Mouse (Mus musculus): Measurements from ENCODE around the gene Foxp3.

The Foxp3 gene

DNA sequence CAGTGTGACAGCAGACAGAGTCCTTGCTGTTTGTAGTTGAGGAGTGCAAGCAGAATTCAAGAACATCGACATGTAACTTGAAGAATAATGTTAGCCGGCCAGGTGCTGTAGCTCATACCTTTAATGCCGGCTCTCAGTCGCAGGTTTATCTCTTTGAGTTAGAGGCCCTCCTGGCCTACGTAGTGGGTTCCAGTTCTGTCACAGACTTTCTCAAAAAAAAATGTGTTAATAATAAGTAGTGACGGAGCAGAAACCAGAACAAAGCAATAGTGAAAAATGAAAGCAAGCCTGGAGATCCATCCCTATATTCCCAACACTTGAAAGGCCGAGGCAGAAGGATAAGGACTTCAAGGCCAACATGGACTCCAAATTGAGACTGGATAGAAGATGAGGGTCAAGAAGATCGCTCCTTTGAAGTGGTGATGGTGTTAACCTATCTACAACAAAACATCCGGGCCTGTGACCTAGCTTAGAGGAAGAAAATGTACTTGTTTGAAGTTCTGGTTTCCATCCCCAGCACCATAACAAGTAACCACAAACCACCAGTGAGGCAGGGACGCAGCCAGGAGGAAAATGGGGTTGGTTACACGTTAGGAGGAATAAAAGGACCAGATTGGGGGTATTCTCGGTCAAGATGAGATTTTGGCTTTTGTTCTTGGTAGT, 44.6 kb downstream of the Foxp3 start:
- DNase-seq (ENCODE audit: low spot score), result no peak

- DNase-seq (ENCODE audit: low spot score), result no peak
Observed at GRCm38 (mm10) chrX:7632560-7632959, 59.1 kb downstream of the Foxp3 start.

- DNase-seq (ENCODE audit: low spot score), result no peak
Observed at GRCm38 (mm10) chrX:7635101-7635500, 61.7 kb downstream of the Foxp3 start.

- DNase-seq (ENCODE audit: low spot score), result peak; percentile 62
Observed at GRCm38 (mm10) chrX:7638401-7639091, 65.1 kb downstream of the Foxp3 start, which contains the start of gene Syp. TSS of gene Syp (plus strand) at chrX:7638471.

GRCm38 (mm10) chrX:7639536-7640325, 66.3 kb downstream of the Foxp3 start:
- DNase-seq (ENCODE audit: low spot score), result no peak

DNA sequence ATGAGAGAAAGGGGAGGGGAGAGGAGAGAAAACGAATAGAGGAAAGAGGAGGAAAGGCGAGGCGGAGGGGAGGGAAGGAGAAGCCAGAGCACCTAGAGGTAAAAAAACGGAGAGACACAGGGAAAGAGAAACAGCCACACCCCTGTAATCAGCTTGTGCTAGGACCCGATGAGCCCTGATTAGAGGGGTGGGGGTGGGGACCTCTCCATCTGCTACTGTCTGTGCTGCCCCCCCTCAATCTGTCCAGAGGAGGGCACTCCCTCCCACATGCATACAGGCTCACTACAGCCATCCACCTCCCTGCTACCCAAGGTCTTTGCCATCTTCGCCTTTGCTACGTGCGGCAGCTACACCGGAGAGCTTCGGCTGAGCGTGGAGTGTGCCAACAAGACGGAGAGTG, 67.3 kb downstream of the Foxp3 start:
- DNase-seq (ENCODE audit: low spot score), result no peak
